Mouse (Mus musculus): Measurements from ENCODE around the gene Paqr8. TPM values are rescaled to one million over a fixed set of nuclear protein-coding genes. Genes with fewer than 3 reads are reported as not detected.

The Paqr8 gene
- 0.81 TPM for polyA plus RNA-seq (2014; fragmentation: Illumina TruSeq; extraction: RNeasy Lipid Tissue Mini Kit (QIAGEN cat#74804); ENCODE audit: low read depth, low replicate concordance)

GRCm38 (mm10) chr1:20890404-20890921 is at the start of gene Paqr8:
Paqr8 (plus strand) TSS chr1:20890606.

GRCm38 (mm10) chr1:20951300-20951763 is 60.9 kb downstream of the Paqr8 start, which contains the start of gene Efhc1:
Efhc1 (plus strand) TSS chr1:20951626.

Other genes starting within 250 kb of the Paqr8 start
- gene Il17a, start 159.7 kb upstream of the Paqr8 start, polyA plus RNA-seq (2014; fragmentation: Illumina TruSeq; extraction: RNeasy Lipid Tissue Mini Kit (QIAGEN cat#74804); ENCODE audit: low read depth, low replicate concordance): not detected
- gene Il17f, start 100.0 kb upstream of the Paqr8 start, polyA plus RNA-seq (2014; fragmentation: Illumina TruSeq; extraction: RNeasy Lipid Tissue Mini Kit (QIAGEN cat#74804); ENCODE audit: low read depth, low replicate concordance): not detected
- gene Mcm3, start 70.3 kb upstream of the Paqr8 start, polyA plus RNA-seq (2014; fragmentation: Illumina TruSeq; extraction: RNeasy Lipid Tissue Mini Kit (QIAGEN cat#74804); ENCODE audit: low read depth, low replicate concordance): 6.8 TPM
- gene Efhc1, start 61.0 kb downstream of the Paqr8 start, polyA plus RNA-seq (2014; fragmentation: Illumina TruSeq; extraction: RNeasy Lipid Tissue Mini Kit (QIAGEN cat#74804); ENCODE audit: low read depth, low replicate concordance): 0.47 TPM
- gene Tram2, start 188.6 kb downstream of the Paqr8 start, polyA plus RNA-seq (2014; fragmentation: Illumina TruSeq; extraction: RNeasy Lipid Tissue Mini Kit (QIAGEN cat#74804); ENCODE audit: low read depth, low replicate concordance): 3.3 TPM